Mouse (Mus musculus): ENCODE measurements around the gene Thegl. TPM values are rescaled to one million over a fixed set of nuclear protein-coding genes. Genes with fewer than 3 reads are reported as not detected.

Thegl gene
- total RNA-seq, 1 experiment from 2014 or later, result not detected

DNA sequence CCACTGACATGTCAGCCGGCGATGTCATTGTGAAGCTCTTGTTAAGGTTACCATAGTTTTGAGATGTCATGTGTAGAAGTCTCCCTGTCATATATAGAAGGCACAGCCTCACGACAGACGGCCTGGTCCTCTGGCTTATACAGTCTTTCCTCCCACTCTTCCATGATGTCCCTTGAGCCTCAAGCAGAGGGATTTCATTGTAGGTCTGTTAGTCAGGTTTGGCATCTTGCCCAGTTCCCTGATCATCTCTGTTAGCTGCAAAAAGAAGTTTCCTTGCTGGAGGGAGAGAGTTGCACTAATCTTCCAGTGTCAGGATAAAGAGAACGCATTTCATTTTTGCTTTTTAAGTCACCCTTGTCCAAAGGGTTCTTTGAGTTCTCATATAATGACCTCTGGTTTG, 36.8 kb downstream of the Thegl start:
- no peak for DNase-seq

DNA sequence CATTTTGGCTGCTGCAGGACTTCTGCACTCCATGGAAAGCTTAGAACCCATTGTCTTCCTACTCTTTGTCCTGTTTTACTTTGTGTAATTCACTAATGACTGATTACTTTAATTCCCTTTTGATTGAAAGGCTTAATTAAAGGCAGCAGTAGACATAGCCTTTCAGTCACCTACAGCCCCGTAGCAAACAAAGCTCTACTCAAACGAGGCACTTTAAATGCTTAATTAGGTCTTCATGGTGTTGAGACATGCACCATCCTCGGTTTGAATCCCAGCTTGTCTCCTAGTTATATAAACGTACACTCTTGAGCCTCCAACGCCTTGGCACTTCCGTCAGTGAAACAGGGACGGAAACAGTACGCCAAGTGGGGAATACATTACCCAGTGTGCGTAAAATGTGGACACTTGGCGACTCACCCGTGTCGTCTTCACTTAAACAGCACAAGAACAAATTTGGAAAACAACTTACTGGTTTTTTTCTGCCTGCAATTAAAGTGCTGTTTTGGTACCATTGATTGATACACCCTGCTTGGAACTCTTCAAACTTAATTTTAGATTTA, 41.1 kb downstream of the Thegl start:
- DNase-seq, result no peak

DNA sequence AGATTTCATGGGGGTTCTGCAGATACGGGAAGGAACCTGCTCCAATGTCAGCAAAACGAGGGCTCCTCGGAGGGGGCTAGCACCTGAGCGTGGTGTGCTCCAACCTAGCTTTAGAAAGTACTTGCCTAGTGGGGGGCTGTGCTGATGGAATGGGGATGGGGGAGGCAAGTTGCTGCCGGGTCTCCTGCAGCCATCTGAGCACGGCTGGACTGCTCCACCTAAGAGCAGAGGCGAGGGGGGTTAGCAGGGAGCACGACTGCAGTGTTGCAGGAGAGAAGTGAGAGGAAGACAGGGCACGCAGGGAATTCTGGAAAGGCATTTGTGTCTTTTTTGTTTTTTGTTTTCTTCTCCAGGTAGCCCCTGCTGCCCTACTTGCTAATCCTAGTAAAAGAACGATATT, 44.5 kb downstream of the Thegl start:
- no peak for DNase-seq

DNA sequence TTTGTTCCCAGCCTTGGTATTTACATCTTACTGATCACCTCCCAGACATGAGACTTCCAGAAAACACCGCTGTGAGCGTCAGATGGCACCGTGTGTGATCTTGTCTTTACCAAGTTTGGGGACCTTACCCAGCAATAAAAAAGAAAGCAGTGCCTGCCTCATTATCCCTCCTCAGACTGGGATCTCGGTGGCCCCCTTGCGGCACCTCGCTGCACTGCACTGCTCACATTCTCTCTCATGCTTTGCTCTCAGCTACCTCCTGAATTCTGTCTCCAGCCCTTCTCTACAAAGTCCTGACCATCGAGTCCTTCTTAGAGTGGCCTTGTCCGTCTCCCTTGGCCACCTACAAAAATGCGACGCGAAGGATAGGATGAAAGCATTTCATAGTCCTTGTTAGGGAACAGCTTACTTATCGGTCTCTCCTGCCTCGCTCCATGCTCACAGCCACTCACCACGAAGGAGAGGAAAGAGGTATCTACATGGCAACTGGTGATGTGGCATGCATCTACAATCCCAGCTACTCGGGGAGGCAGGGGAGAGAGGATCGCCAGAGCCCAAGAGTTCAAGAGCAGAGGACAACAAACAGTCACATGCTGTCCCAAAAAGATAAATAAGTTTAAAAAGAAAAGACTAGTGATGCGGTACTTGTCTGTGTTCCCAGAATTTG, 45.7 kb downstream of the Thegl start:
- DNase-seq, result peak; percentile 76

DNA sequence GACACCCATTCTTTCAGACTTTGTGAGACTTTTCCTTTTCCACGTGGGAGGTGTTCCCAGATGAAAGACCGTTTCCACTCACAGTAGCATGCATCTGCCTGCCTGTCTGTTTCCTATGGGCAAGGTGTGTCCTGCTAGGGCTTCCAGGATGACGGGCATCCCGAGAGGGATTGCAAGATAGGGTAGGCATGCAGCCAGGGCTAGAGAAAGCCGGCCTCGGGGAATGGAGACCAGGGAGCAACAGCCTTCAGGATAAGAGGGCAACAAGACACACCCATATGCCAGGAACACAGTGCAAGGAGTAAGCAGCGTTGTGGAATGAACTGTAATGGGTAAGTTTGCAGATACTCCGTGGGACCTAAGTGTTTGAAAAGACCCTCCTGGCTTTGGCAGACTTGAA, 51.5 kb downstream of the Thegl start:
- DNase-seq, result no peak

DNA sequence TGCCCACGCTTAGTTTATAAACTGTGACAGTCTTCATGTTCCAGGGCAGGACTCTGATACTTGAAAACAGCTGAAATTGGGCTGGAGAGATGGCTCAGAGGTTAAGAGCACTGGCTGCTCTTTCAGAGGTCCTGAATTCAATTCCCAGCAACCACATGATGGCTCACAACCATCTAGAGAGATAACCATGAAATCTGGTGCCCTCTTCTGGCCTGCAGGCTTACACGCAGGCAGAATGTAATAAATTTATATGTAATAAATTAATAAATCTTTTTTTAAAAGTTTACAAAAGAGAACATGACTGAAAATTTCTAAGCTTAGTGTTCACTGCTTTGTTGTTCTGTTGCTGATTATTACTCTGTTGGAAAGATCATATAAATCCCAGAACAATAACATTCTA, 55.2 kb downstream of the Thegl start:
- DNase-seq, result no peak

DNA sequence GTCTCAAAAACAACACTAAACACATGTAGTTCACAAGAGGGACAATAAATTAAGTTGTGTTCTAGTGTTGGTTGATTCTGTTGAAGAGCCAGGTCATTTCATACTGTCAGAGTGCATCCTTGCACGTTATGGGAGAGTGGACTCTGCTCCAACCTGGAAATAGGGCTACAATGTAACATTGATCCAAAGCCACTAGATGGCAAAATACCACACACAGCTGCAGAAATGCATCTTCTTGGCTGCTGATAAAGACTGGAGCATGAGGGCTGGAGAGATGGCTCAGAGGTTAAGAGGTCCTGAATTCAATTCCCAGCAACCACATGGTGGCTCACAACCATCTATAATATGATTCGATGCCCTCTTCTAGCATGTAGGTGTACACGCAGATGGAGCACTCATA, 55.8 kb downstream of the Thegl start:
- no peak for DNase-seq

DNA sequence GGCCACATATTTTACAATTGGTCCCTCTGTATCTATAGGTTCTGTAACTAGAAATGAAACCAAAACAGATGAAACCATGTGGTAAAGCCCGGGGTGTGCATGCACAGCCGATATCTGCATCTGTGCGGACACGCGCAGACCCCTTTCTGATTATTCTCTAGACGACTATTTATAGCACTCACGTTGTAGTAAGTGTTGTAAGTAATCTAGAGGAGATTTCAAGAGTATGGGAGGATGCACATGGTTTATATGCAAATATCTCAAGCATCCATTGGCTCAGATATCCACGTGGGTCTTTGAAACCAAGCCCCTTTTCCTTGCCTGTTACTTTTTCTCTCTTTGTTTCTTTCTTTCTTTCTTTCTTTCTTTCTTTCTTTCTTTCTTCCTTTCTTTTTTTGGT, 58.0 kb downstream of the Thegl start:
- no peak for DNase-seq

DNA sequence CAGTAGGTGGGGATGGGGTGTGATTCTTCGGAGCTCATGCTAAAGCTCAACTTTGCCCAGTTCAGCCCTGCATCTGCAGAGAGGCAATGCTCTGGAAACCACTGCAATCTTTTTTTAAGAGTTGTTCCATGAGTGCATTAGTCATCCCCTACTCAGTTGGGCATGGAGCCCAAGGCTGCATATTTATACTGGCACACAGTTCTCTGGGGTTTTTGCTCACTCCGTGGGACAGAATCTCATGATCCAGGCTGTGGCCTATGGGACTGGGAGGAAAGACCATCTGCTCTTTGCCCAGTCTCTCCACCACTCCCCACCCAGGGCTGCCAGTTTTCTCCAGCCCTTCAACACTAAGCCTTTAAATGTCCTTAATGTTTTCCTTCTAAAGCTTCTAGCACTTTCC, 59.1 kb downstream of the Thegl start:
- peak; percentile 87 for DNase-seq

DNA sequence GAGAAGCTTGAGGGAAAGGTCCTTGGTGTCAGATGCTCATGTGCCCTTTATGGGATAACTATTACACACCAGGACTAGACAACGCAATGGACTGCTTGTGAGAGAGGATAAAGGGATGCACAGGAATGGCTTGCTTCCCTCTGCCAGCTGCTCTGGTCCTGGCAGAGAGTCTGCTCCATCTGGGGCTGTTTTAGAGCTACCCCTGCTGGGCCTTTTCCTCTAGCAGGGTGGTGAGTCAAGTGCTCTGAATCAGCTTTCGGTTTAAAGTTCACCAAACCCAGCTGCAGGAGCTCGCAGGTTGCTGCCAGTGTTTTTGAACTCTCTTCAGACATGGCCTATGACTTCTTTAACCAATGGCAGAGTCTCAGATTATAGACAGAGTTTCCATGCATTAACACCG, 60.1 kb downstream of the Thegl start:
- DNase-seq, result no peak

DNA sequence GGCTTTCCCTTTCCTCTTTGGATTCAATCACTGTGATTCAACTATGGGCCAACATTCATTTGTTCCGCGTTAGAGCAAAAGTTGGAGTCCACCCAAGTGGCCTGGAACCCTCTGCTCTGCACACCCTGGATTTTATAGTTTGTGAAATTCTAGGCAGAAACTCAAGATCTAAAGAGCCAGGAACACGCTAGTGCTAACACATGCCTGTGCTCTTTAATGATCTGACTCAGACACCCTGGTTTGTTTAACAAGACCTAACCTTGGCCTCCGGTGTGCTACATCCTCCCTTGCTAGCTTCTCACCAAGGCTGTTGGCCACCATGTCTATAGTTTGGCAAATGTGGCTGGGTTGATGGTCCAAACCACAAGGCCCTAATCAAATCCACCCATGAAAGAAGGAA, 64.9 kb downstream of the Thegl start:
- DNase-seq, result no peak

DNA sequence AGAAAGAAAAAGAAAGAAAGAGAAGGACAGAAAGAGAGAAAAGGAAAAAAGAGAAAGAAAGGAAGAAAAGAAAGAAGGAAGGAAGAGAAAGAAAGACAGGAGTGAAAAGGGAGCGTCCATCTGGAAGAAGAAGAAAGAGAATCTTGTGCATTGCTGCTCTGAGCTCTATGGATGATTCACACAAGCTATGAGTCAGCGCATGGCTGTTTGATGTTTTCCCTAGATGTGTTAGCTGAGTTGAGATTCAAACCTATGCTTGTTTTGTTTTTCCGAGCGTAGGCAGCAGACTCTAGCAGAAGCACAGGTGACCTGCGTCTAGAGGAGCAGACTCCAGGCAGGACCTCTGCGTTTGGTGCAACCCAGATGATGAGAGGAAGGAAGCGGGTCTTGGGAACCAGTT, 66.9 kb downstream of the Thegl start:
- DNase-seq, result peak; percentile 28

DNA sequence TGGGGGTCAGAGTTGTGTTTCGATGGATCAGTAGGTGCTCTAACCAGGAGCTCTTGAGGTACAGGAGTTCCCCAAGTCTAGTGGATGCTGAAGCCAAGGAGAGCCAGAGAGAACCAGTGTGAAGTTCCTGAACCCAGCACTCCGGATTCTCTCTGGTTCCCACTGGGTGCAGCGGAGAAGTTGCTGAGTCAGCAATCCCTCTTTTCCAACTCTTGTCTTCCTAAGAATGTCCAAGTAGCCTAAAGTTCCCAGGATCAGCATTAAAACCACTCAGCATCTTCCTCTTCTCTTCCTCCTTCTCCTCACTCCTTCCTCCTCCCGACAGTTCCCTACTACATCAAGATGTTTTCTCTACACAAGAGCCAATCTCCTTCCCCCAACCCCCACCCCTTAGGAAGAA, 68.6 kb downstream of the Thegl start:
- no peak for DNase-seq

DNA sequence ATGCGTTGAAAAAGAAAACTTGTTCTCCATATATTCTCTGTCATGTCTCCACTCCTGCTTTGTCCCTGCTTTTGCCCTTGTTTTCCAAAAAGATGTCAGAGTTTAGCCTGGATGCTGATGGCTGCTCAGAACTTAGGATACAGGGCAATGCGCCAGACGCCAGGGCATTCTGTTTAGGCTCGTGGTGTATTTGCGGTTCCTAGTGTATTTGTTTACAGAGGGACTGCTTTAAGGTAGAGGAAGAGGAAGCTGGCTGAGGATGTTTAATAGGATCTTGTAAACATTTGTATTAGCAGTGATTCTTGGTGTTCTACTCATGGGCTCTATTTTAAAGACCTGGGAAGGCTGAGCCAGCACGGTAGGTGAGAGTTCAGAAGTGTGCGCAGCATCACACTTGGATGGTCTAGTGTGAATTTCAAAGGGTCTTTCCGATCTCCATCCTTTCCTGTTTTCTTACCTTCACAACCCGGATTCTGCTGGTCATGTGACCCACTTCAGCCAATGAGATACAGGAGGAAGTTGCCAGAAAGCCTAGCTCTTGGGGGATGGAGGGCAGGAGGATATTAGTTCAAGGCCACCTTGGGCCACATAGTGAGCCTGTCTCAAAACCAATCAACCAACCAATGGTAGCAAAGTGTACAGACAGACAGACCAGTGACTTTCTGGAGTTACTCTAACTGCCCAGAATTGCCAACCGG, 70.1 kb downstream of the Thegl start:
- DNase-seq, result no peak

DNA sequence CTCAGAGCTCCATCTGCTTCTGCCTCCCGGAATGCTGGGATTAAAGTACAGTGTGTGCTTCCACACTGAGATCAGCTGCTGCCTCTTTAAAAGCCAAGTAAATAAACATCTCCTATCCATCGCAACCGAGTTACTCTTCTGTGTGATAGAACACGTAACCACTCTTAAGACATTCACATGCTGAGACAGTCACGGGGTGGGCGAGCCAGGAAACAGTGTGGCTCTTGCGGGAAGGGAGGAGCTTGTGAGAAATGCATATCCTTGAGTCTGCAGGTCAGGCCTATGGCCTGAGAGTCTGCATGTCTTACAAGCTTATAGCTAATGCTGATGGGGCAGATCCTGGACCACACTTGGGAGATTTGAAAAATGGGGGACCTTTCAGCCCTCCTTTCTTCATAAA, 70.7 kb downstream of the Thegl start:
- no peak for DNase-seq

DNA sequence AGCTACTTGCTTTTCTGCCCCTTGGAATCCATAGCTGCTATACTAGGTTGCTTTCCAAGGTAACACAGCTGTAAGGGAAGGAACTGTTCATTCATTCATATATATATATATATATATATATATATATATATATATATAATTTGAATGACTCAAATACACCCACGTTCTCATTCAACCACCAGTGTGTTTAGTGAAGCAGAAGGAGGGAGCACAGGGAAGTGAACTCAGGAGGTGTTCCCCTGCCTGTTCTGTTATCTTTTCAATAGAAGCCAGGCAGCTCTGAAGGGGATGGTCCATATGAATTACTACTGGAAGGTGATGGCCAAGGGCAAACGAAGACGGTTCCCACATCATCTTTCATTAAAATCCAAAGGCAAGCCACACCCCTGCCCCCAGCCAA, 71.3 kb downstream of the Thegl start:
- DNase-seq, result no peak

DNA sequence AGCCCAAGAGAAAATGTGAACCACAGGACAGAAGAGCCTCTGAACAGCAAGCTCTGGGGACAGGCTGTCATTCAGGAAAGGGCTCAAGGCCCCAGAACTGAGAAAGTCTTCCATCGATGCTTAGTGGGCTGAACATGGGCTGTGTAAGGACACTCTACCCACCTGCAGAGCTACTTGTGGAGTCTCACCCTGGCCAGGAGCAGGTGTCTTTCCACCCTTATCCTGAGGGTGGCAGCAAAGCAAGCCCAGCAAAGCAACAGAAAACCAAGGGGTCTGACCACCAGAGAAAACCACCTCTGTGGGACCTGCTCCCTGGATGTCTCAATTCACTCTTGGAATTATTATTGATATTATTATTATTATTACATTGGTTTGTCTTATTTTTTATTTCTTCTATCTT, 73.5 kb downstream of the Thegl start:
- DNase-seq, result peak; percentile 62

DNA sequence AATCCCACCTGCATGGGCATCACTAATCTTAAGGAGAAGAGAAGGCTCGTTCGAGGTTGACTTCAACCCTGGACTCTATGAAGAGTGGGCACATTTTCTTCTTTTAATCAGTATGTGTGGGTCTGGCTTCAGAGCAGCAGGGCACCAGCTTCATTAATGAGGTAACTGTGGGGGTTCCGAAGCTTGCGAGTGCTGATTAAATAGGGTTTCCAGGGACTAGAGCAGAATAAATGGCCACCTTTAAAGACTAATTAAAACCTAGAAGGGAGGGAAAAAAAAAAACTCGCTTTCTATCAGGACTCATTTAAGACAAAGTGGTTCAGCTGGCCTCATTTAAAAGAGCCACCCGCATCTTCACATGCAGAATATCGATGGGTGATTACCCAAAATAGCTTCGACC, 74.1 kb downstream of the Thegl start:
- DNase-seq, result no peak

DNA sequence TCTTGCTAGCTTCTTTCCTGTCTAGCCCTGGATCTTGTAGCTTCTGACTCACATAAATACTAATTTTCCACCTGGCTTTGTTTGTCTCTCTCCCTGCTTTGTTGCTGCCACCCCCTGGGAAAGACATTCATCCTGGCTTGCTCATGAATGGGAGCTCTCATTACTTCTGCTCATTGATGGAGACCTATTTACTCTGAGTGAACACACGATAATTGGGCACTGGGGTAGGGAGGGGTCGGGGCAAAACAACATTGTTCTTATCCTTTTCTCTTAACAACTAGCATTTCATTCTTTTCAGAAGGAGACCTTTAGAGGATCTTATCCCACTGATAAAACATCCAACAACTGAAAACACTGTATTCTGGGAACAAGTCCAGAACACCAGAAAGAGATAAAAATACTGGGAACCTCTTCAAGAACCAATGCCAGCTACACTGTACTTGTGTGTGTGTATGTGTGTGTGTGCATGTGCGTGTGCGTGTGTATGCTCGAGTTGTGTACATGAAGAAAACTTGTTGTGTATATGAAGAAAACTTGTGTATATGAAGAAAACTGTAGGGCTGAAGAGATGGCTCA, 74.8 kb downstream of the Thegl start:
- DNase-seq, result no peak

DNA sequence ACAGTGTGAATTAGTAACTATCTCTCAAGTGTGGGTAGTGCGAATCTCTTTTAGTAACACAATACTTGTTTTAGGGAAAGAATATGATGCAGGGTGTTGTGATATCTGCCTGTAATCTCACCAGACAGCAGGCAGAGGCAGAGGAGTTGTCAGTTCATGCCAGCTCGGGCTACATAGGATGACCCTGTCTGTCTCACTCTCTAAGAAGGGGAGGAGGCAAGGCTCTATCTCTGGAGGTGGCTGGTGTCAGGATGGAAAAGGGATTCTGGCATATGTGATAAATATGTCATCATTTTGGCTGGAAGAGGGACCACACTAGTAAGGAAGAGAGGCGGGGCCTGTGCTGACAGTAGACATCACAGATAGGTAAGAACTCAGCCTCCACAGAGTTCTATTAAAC, 76.1 kb downstream of the Thegl start:
- no peak for DNase-seq

DNA sequence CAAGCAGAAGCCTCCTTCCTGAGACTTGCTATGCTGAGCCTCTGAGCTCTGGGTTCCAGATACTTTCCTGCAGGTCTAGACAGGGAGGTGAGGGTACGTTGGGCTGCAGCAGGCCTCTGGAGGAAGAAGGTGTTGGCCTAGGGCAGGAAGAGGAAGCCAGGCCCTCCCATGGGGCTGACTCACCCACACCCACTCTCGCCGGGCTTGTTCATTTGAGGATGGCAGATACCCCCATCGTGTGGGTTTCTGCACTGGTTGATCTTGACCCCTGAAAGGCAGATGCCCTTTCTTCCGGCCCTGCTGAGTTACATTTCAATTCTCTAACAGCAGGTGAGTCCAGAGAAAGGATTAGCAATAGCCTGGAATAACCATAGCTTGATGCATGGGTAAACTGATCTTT, 76.7 kb downstream of the Thegl start:
- no peak for DNase-seq

DNA sequence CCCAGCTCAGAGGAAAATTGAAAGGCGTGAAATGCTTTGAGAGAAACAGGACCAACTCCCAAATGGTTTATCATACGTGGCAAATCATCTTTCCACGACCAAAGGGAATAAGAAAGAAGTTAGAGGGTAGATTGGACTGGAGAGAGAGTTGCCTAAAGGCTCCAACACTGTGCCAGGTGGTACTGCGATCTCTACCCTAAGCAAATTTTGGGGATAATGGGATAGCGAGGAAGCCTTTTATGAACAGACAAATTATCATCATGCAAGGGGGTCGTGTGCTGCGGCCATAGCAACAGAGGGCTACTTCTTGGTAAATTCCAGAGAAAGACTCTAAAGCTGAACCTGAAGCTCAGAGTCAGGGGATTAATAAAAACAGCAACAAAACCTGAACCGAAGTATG, 78.1 kb downstream of the Thegl start:
- no peak for DNase-seq

All from adrenal gland, postnatal 14 days (tissue).